Mouse (Mus musculus): ENCODE data around the gene Guca2a.

- no peak for TF ChIP-seq GATA1 (IDR thresholded peaks at IDR 0.05; ENCODE audit: low read length)
- TF ChIP-seq TAL1 (IDR thresholded peaks at IDR 0.05; ENCODE audit: low read length): no peak
Observed at GRCm38 (mm10) chr4:119671164-119671563, 33.7 kb downstream of the Guca2a start.
